Mouse (Mus musculus) lung, embryonic 14.5 days (tissue): ENCODE measurements around the gene Tdg. TPM values are rescaled to one million over a fixed set of nuclear protein-coding genes. Genes with fewer than 3 reads are reported as not detected.

Experiments used
- ATAC-seq: fragments of 200-750 bp; cut with Nextera tagmentation; 2 replicates; pipeline ENCODE4 v1.8.0; 2017; ENCODE audit warnings: mild to moderate bottlenecking, moderate TSS enrichment, moderate library complexity; ENCODE audit not compliant: insufficient read depth
- DNase-seq: peaks from one replicate; pipeline ENCODE4 v3.0.0-alpha.2; 2015
- H3K27ac ChIP-seq: fragments of 300-500 bp; sonication (generic); 2 replicates; pipeline ENCODE4 v1.5.1; 2014; ENCODE audit warnings: low read depth, mild to moderate bottlenecking, moderate library complexity
- H3K27me3 ChIP-seq: fragments of 300-500 bp; sonication (generic); 2 replicates; pipeline ENCODE4 v1.6.1; 2014; ENCODE audit warnings: low read length, control low read depth; ENCODE audit not compliant: insufficient read depth
- H3K36me3 ChIP-seq: fragments of 300-500 bp; sonication (generic); 2 replicates; pipeline ENCODE4 v1.6.1; 2014; ENCODE audit warnings: control low read depth; ENCODE audit not compliant: insufficient read depth
- H3K4me1 ChIP-seq: fragments of 300-500 bp; sonication (generic); 2 replicates; pipeline ENCODE4 v1.6.1; 2014; ENCODE audit warnings: antibody characterized with exemption, control low read depth; ENCODE audit not compliant: insufficient read depth
- H3K4me2 ChIP-seq: fragments of 300-500 bp; sonication (generic); 2 replicates; pipeline ENCODE4 v1.6.1; 2014; ENCODE audit warnings: mild to moderate bottlenecking
- H3K4me3 ChIP-seq: fragments of 300-500 bp; sonication (generic); 2 replicates; pipeline ENCODE4 v1.5.1; 2014; ENCODE audit warnings: low read depth, low read length
- H3K9ac ChIP-seq: fragments of 300-500 bp; sonication (generic); 2 replicates; pipeline ENCODE4 v1.6.1; 2014
- H3K9me3 ChIP-seq: fragments of 300-500 bp; sonication (generic); 2 replicates; pipeline ENCODE4 v1.6.1; 2016; ENCODE audit warnings: low read depth, low read length, control low read depth
- CTCF ChIP-seq: IDR thresholded peaks from 2 replicates; pipeline ENCODE4 v1.5.1; 2016; ENCODE audit warnings: antibody characterized with exemption, low read depth
- WGBS: fragments of 180-500 bp; shearing (Covaris S2); extraction: QIAGEN DNeasy Blood & Tissue Kit; methylation state at CpG from one replicate; pipeline ENCODE4 v1.1.7; 2014; 5-methylcytosine and 5-hydroxymethylcytosine counted together
- polyA plus RNA-seq: library from polyadenylated mRNA; unstranded; fragments of >200 nt; fragmentation: Nextera tagmentation; extraction: Ambion mirVana; gene quantifications from 2 replicates; pipeline ENCODE4 v1.2.1, GENCODE M21; 2014

Gene Tdg
- polyA plus RNA-seq, 1 experiment from 2014 or later, result 174 TPM

- Histone ChIP-seq H3K4me1 (no peaks in the 10 kb centered on the region), H3K9ac (no peak overlapping the region), H3K9me3 (no peaks in the 10 kb centered on the region), H3K4me2 (no peak overlapping the region), H3K36me3 (peaks cover 76% of the 10 kb centered on the region), H3K27me3 (no peaks in the 10 kb centered on the region), H3K4me3 (no peak overlapping the region), H3K27ac (no peak overlapping the region)
- ATAC-seq (no peak), DNase-seq (no peak)
- no peak for TF ChIP-seq CTCF
- 94% methylated on average over 8 of the region's 8 CpGs for WGBS
Observed at GRCm38 (mm10) chr10:82646083-82646482, 16.5 kb downstream of the Tdg start.

GRCm38 (mm10) chr10:82647205-82647811, 17.7 kb downstream of the Tdg start:
- 81% methylated on average over 17 of the region's 17 CpGs for WGBS
- H3K4me3 ChIP-seq, result no peak overlapping the region
- no peaks in the 10 kb centered on the region for H3K9me3 ChIP-seq
- peaks cover 76% of the 10 kb centered on the region for H3K36me3 ChIP-seq
- no peak overlapping the region for H3K9ac ChIP-seq
- no peak for DNase-seq
- H3K27me3 ChIP-seq, result no peaks in the 10 kb centered on the region
- H3K27ac ChIP-seq, result no peak overlapping the region
- no peak for TF ChIP-seq CTCF
- H3K4me1 ChIP-seq, result no peaks in the 10 kb centered on the region
- no peak overlapping the region for H3K4me2 ChIP-seq
- no peak for ATAC-seq

- Histone ChIP-seq H3K9me3 (no peaks in the 10 kb centered on the region), H3K4me1 (no peaks in the 10 kb centered on the region), H3K27me3 (no peaks in the 10 kb centered on the region), H3K4me2 (no peak overlapping the region), H3K4me3 (no peak overlapping the region), H3K9ac (no peak overlapping the region), H3K27ac (no peak overlapping the region), H3K36me3 (peaks cover 39% of the 10 kb centered on the region)
- 82% methylated on average over 5 of the region's 5 CpGs for WGBS
- no peak for TF ChIP-seq CTCF
- DNase-seq (no peak), ATAC-seq (no peak)
Observed at GRCm38 (mm10) chr10:82651221-82651620, 21.6 kb downstream of the Tdg start.

GRCm38 (mm10) chr10:82652625-82653024, 23.0 kb downstream of the Tdg start:
- Histone ChIP-seq H3K4me1 (no peaks in the 10 kb centered on the region), H3K9ac (no peak overlapping the region), H3K27me3 (no peaks in the 10 kb centered on the region), H3K36me3 (peaks cover 26% of the 10 kb centered on the region), H3K4me2 (no peak overlapping the region), H3K9me3 (no peaks in the 10 kb centered on the region), H3K27ac (no peak overlapping the region), H3K4me3 (no peak overlapping the region)
- no peak for ATAC-seq
- no peak for TF ChIP-seq CTCF
- no peak for DNase-seq
- 65% methylated on average over 5 of the region's 5 CpGs for WGBS

- TF ChIP-seq CTCF, result no peak
- H3K27ac ChIP-seq, result no peak overlapping the region
- H3K9me3 ChIP-seq, result no peaks in the 10 kb centered on the region
- H3K4me2 ChIP-seq, result no peak overlapping the region
- no peaks in the 10 kb centered on the region for H3K4me1 ChIP-seq
- no peak for DNase-seq
- H3K27me3 ChIP-seq, result no peaks in the 10 kb centered on the region
- H3K9ac ChIP-seq, result no peak overlapping the region
- WGBS, result 73% methylated on average over 3 of the region's 3 CpGs
- no peak overlapping the region for H3K4me3 ChIP-seq
- peaks cover 18% of the 10 kb centered on the region for H3K36me3 ChIP-seq
- ATAC-seq, result no peak
Observed at GRCm38 (mm10) chr10:82654581-82654980, 25.0 kb downstream of the Tdg start.

- Histone ChIP-seq H3K9ac (no peak overlapping the region), H3K27me3 (no peaks in the 10 kb centered on the region), H3K4me1 (no peaks in the 10 kb centered on the region), H3K27ac (no peak overlapping the region), H3K4me3 (no peak overlapping the region), H3K9me3 (no peaks in the 10 kb centered on the region), H3K36me3 (no peaks in the 10 kb centered on the region), H3K4me2 (no peak overlapping the region)
- no peak for DNase-seq
- 78% methylated on average over 8 of the region's 8 CpGs for WGBS
- no peak for ATAC-seq
- no peak for TF ChIP-seq CTCF
Observed at GRCm38 (mm10) chr10:82661820-82662219, 32.2 kb downstream of the Tdg start.

GRCm38 (mm10) chr10:82662267-82662990, 32.8 kb downstream of the Tdg start:
- H3K4me3 ChIP-seq, result no peak overlapping the region
- WGBS, result 59% methylated on average over 14 of the region's 14 CpGs
- ATAC-seq, result no peak

More at GRCm38 (mm10) chr10:82662267-82662990, 32.8 kb downstream of the Tdg start:
- DNase-seq, result no peak
- Histone ChIP-seq H3K9ac (no peak overlapping the region), H3K27ac (no peak overlapping the region), H3K4me2 (no peak overlapping the region), H3K36me3 (no peaks in the 10 kb centered on the region), H3K9me3 (no peaks in the 10 kb centered on the region), H3K4me1 (no peaks in the 10 kb centered on the region), H3K27me3 (no peaks in the 10 kb centered on the region)
- no peak for TF ChIP-seq CTCF
